In the genomic region with DNA sequence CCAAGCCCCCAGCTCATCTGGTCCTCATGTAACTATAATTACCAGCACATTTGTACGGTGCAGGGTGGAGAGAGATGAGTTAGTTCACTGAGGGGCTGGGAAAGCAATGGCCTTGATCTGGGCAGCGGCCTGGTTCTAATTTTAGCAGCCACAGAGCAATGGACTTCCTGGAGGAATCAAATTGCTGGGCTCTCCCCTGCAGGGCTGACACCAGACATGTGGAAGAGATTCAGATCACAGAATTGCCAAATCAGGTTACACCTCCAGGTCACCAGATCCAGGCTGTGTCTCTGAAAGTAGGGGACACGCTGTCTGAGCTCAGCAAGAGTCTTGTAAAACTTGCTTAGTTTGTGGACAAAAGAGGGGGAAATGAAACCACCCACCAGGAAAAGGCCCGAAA, we compare ENCODE assay signal across 9 mouse cellular contexts. TPM values are rescaled to one million over a fixed set of nuclear protein-coding genes. Genes with fewer than 3 reads are reported as not detected.
DNase-seq lines count a peak whose midpoint lies in the region; ATAC-seq and TF ChIP-seq lines count a peak whose summit lies in the region.
"Had no signal": no experiment of that assay in that cellular context is flagged by ENCODE, and none has a peak within 500 bp of the region (broad histone marks: within the 10 kb centered on the region; RNA-seq: fewer than 3 reads in every experiment).

No protein-coding gene starts in this region.

- WGBS in heart, embryonic 10.5 days: 9% methylated on average over 4 of the region's 4 CpGs
- WGBS in kidney, embryonic 14.5 days: 7% methylated on average over 4 of the region's 4 CpGs

- no peak for TF ChIP-seq POLR2A in testis, adult 2 months (IDR thresholded peaks at IDR 0.05; ENCODE audit: control insufficient read depth, low read depth, low read length)

- TF ChIP-seq CTCF in layer of hippocampus, adult 2 months (conservative IDR thresholded peaks at IDR 0.05): no peak
- TF ChIP-seq CTCF in testis, adult 2 months (IDR thresholded peaks at IDR 0.05; ENCODE audit: control insufficient read depth, insufficient read depth, insufficient replicate concordance, low read depth, low read length): no peak

- H3K9ac ChIP-seq in kidney, embryonic 14.5 days (ENCODE audit: low read depth, low read length): no peak overlapping the region
- H3K9ac ChIP-seq: liver, embryonic 14.5 days had no signal

- H3K36me3 ChIP-seq in heart, embryonic 10.5 days: no peaks in the 10 kb centered on the region
- no peaks in the 10 kb centered on the region for H3K36me3 ChIP-seq in kidney, embryonic 14.5 days (ENCODE audit: control insufficient read depth, insufficient read depth, low read length)
- no peaks in the 10 kb centered on the region for H3K36me3 ChIP-seq in testis, adult 2 months (ENCODE audit: control insufficient read depth, insufficient read depth, low read length)

- H3K4me3 ChIP-seq in layer of hippocampus, adult 2 months: no peak overlapping the region
- no peak overlapping the region for H3K4me3 ChIP-seq in heart, embryonic 10.5 days
- no peak overlapping the region for H3K4me3 ChIP-seq in kidney, embryonic 14.5 days (ENCODE audit: low read length)
- no peak overlapping the region for H3K4me3 ChIP-seq in testis, adult 2 months (ENCODE audit: control insufficient read depth, low read depth, low read length)

- H3K4me2 ChIP-seq in kidney, embryonic 14.5 days (replicated peaks; ENCODE audit: low read depth, low read length): no peak overlapping the region

- ATAC-seq in kidney, embryonic 14.5 days (ENCODE audit: low FRiP score, low TSS enrichment): peak; percentile 74; the same call in 1 of the 2 replicates

- H3K27ac ChIP-seq in layer of hippocampus, adult 2 months: peak overlapping the region; percentile 53; the same call in 1 of the 2 replicates
- peak overlapping the region; percentile 90 for H3K27ac ChIP-seq in heart, embryonic 10.5 days
- peak overlapping the region; percentile 83 for H3K27ac ChIP-seq in kidney, embryonic 14.5 days (ENCODE audit: low read depth, low read length)
- peak overlapping the region; percentile 76 for H3K27ac ChIP-seq in testis, adult 2 months (ENCODE audit: control insufficient read depth, insufficient read depth, low read depth, low read length)
- H3K27ac ChIP-seq: liver, embryonic 14.5 days had no signal

- no peak for DNase-seq in layer of hippocampus, adult 2 months (ENCODE audit: low spot score in 2 of 2)
- no peak for DNase-seq in layer of hippocampus, adult 18-20 months (ENCODE audit: low spot score in 2 of 2)
- DNase-seq in embryo, embryonic 11 days: peak; percentile 87
- peak; percentile 83 for DNase-seq in heart, embryonic 10.5 days (ENCODE audit: low spot score)
- peak; percentile 68 for DNase-seq in lung, postnatal 10 days
- DNase-seq in frontal cortex, adult 2 months (ENCODE audit: extremely low spot score in 1 of 2, low spot score in 1 of 2): no peak

- no peaks in the 10 kb centered on the region for H3K9me3 ChIP-seq in heart, embryonic 10.5 days
- no peaks in the 10 kb centered on the region for H3K9me3 ChIP-seq in kidney, embryonic 14.5 days (ENCODE audit: control insufficient read depth, low read length)

- peaks cover 48% of the 10 kb centered on the region for H3K4me1 ChIP-seq in heart, embryonic 10.5 days
- H3K4me1 ChIP-seq in kidney, embryonic 14.5 days (ENCODE audit: control insufficient read depth, insufficient read depth, low read length): peaks cover 41% of the 10 kb centered on the region
- H3K4me1 ChIP-seq in testis, adult 2 months (ENCODE audit: control insufficient read depth, insufficient read depth, low read length): peaks cover 7% of the 10 kb centered on the region

- H3K27me3 ChIP-seq in heart, embryonic 10.5 days (ENCODE audit: insufficient read depth, poor library complexity, severe bottlenecking): no peaks in the 10 kb centered on the region
- no peaks in the 10 kb centered on the region; the same call in 1 of the 2 replicates for H3K27me3 ChIP-seq in kidney, embryonic 14.5 days (ENCODE audit: control insufficient read depth, insufficient read depth, low read length)
- H3K27me3 ChIP-seq in testis, adult 2 months (ENCODE audit: control insufficient read depth, insufficient read depth, low read length): no peaks in the 10 kb centered on the region

RNA-seq across cellular contexts. Expression of gene Cfap161, which starts 19.3 kb away (rescaled TPM):
- total RNA-seq in layer of hippocampus, adult 2 months (2021): 1 to 10 TPM; 1.3 to 2.5 TPM
- total RNA-seq in layer of hippocampus, adult 18-20 months (2021): 1 to 10 TPM; 1.7 to 2.2 TPM
- 1.1 and 3.7 TPM in 2 replicates for polyA plus RNA-seq in heart, embryonic 10.5 days (2016; fragmentation: Nextera tagmentation; extraction: Ambion mirVana)
- not detected in 2 replicates for polyA plus RNA-seq in kidney, embryonic 14.5 days (2014; fragmentation: Nextera tagmentation; extraction: Ambion mirVana)
- polyA plus RNA-seq in testis, adult 2 months (2012; rRNA removed): 53.9 and 59.4 TPM in 2 replicates
- 0.58 and 0.84 TPM in 2 replicates for polyA plus RNA-seq in frontal cortex, adult 2 months (2012; rRNA removed)

Comparison
In these comparisons a context has a peak if more than half of its experiments do, and no peak if none do; other contexts are left out.
1. DNase-seq: peak in embryo, embryonic 11 days (single experiment), heart, embryonic 10.5 days (single experiment) and lung, postnatal 10 days (single experiment); none in layer of hippocampus, adult 2 months (0 of 2), layer of hippocampus, adult 18-20 months (0 of 2) and frontal cortex, adult 2 months (0 of 2).
2. RNA of gene Cfap161, which starts 19.3 kb away (polyA plus RNA-seq): 53.9 to 59.4 TPM in testis, adult 2 months; 1.1 to 3.7 TPM in heart, embryonic 10.5 days, 0.58 to 0.84 TPM in frontal cortex, adult 2 months and not detected in kidney, embryonic 14.5 days; every median in the first group is over 10 times any median in the second.
3. Peak in every context shown above with its lines, with median percentiles within 50 percentile points of each other: H3K27ac ChIP-seq.